Mouse (Mus musculus): Measurements from ENCODE around the gene Polr2j. TPM values are rescaled to one million over a fixed set of nuclear protein-coding genes. Genes with fewer than 3 reads are reported as not detected.
"Not testable (repeated sequence)": the region's sequence is repeated elsewhere in the genome, so short reads cannot be mapped to it uniquely, and the experiment has no call there.

Gene Polr2j
- polyA plus RNA-seq, 2 experiments: 101 to 160 TPM

DNA sequence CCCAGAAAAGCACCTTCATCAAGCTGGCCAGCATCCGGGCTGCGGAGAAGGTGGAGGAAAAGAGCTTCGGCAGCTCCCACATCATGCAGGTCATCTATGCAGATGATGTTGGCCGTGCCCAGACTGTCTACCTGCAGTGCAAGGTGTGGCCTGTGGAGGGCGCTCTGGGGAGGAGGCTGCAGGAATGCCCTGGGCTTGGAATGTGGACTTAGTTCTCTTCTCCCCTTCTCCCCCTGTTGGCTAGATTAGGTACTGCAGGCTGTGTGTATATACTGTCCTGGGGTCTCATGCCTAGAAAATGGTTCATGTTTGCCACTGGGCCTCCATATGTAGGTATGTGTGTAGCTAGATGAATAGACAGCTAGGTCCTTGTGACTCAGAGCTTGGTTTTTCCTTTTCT, 11.9 kb upstream of the Polr2j start:
- WGBS (ENCODE audit: insufficient replicate concordance): 78% methylated on average over 5 of the region's 5 CpGs
- DNase-seq (ENCODE audit: low read depth in 3 of 3, low spot score in 3 of 3): peak in 1 of 3 experiments; percentile 33
- no peak for TF ChIP-seq EP300 (IDR thresholded peaks at IDR 0.05; ENCODE audit: low read depth)
- TF ChIP-seq CTCF (IDR thresholded peaks at IDR 0.05; ENCODE audit: low read depth): peak; percentile 85

DNA sequence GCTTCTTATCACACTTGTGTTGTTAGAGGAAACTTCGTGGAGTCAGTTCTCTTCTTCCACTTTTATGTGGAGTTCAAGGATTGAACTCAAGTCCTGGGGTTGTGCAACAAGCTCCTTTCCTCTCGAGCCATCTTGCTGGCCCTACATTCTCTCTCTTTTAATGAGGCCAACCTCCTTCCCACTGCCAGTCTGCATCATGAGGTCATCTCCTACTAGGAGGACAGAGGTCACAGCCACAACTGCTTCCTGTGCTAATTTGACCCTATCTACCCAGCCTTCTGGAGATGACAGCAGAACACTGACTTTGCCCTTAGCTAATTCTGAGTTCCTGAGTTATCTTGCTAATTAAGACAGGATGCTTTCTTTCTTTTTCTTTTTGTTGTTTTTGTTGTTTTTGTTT, 7.9 kb upstream of the Polr2j start:
- H3K27ac ChIP-seq: no peak overlapping the region
- no peak overlapping the region for H3K4me2 ChIP-seq (ENCODE audit: low read depth)
- H3K36me3 ChIP-seq (replicated peaks; ENCODE audit: control insufficient read depth, insufficient read depth, low read depth): no peaks in the 10 kb centered on the region
- TF ChIP-seq CTCF (IDR thresholded peaks at IDR 0.05; ENCODE audit: low read depth): no peak
- TF ChIP-seq EP300 (IDR thresholded peaks at IDR 0.05; ENCODE audit: low read depth): no peak
- H3K27me3 ChIP-seq (ENCODE audit: control insufficient read depth, insufficient read depth, low read length): no peaks in the 10 kb centered on the region
- ATAC-seq (ENCODE audit: insufficient read depth) (no peak), DNase-seq (ENCODE audit: low read depth in 3 of 3, low spot score in 3 of 3) (no peak)
- 0 out of 4 replicates have a peak, but pooled peaks cover 0 to 3% of the 10 kb centered on the region in 2 experiments for H3K4me1 ChIP-seq (replicated peaks; ENCODE audit: control insufficient read depth in 2 of 2, insufficient read depth in 2 of 2, low read length in 1 of 2)
- no peak overlapping the region for H3K9ac ChIP-seq (replicated peaks)
- H3K9me3 ChIP-seq (ENCODE audit: control insufficient read depth, low read length): no peaks in the 10 kb centered on the region
- H3K4me3 ChIP-seq (ENCODE audit: insufficient read depth in 1 of 2, low read depth in 2 of 2, low read length in 2 of 2): no peak overlapping the region
- WGBS (ENCODE audit: insufficient replicate concordance): 34% methylated on average over 2 of the region's 2 CpGs

More for the DNA sequence above, 11.9 kb upstream of the Polr2j start:
- H3K9ac ChIP-seq (replicated peaks): no peak overlapping the region
- ATAC-seq (ENCODE audit: insufficient read depth): no peak
- H3K36me3 ChIP-seq (replicated peaks; ENCODE audit: control insufficient read depth, insufficient read depth, low read depth): no peaks in the 10 kb centered on the region
- H3K27ac ChIP-seq: no peak overlapping the region
- H3K27me3 ChIP-seq (ENCODE audit: control insufficient read depth, insufficient read depth, low read length): no peaks in the 10 kb centered on the region
- H3K4me3 ChIP-seq (ENCODE audit: insufficient read depth in 1 of 2, low read depth in 2 of 2, low read length in 2 of 2): no peak overlapping the region
- no peak overlapping the region for H3K4me2 ChIP-seq (ENCODE audit: low read depth)
- no peaks in the 10 kb centered on the region for H3K9me3 ChIP-seq (ENCODE audit: control insufficient read depth, low read length)
- H3K4me1 ChIP-seq (replicated peaks; ENCODE audit: control insufficient read depth in 2 of 2, insufficient read depth in 2 of 2, low read length in 1 of 2): peaks cover 3 to 7% of the 10 kb centered on the region in 2 experiments; a peak in 2 of 4 replicates

DNA sequence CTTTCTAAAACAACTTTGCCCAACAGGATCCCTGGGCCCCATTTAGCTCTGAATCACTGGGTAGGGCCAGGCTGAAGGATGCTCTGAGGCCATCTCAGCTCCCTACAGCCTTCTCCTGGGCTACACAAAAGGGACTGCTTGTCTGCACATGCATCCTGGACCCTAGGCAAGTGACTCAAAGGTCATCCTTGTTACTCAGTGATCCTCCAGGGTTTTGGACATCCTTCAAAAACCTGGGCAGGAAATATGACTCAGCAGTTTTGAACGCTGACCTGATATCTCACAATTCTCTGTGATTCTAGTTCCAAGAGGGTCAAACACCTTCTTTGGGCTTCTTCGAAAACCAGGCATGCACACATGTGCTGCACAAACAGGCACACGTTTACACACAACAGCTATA, 7.4 kb upstream of the Polr2j start:
- TF ChIP-seq CTCF (IDR thresholded peaks at IDR 0.05; ENCODE audit: low read depth) (no peak), EP300 (IDR thresholded peaks at IDR 0.05; ENCODE audit: low read depth) (no peak)
- 40% methylated on average over 3 of the region's 3 CpGs for WGBS (ENCODE audit: insufficient replicate concordance)
- Histone ChIP-seq H3K4me3 (ENCODE audit: insufficient read depth in 1 of 2, low read depth in 2 of 2, low read length in 2 of 2) (no peak overlapping the region), H3K9ac (replicated peaks) (no peak overlapping the region), H3K27me3 (ENCODE audit: control insufficient read depth, insufficient read depth, low read length) (no peaks in the 10 kb centered on the region), H3K4me1 (replicated peaks; ENCODE audit: control insufficient read depth in 2 of 2, insufficient read depth in 2 of 2, low read length in 1 of 2) (0 out of 4 replicates have a peak, but pooled peaks cover 0 to 3% of the 10 kb centered on the region in 2 experiments), H3K27ac (no peak overlapping the region), H3K36me3 (replicated peaks; ENCODE audit: control insufficient read depth, insufficient read depth, low read depth) (no peaks in the 10 kb centered on the region), H3K9me3 (ENCODE audit: control insufficient read depth, low read length) (no peaks in the 10 kb centered on the region), H3K4me2 (ENCODE audit: low read depth) (no peak overlapping the region)
- ATAC-seq (ENCODE audit: insufficient read depth) (no peak), DNase-seq (ENCODE audit: low read depth in 3 of 3, low spot score in 3 of 3) (no peak)

GRCm38 (mm10) chr5:136113546-136113945, 2.9 kb upstream of the Polr2j start:
- H3K4me2 ChIP-seq (ENCODE audit: low read depth); ATAC-seq (ENCODE audit: insufficient read depth); DNase-seq (ENCODE audit: low read depth in 3 of 3, low spot score in 3 of 3); H3K36me3 ChIP-seq (replicated peaks; ENCODE audit: control insufficient read depth, insufficient read depth, low read depth); H3K9ac ChIP-seq (replicated peaks); H3K27ac ChIP-seq; H3K4me3 ChIP-seq (ENCODE audit: insufficient read depth in 1 of 2, low read depth in 2 of 2, low read length in 2 of 2); H3K9me3 ChIP-seq (ENCODE audit: control insufficient read depth, low read length); H3K27me3 ChIP-seq (ENCODE audit: control insufficient read depth, insufficient read depth, low read length): not testable (repeated sequence)
- 35% methylated on average over 4 of the region's 4 CpGs for WGBS (ENCODE audit: insufficient replicate concordance)
- peaks cover 3 to 16% of the 10 kb centered on the region in 2 experiments; a peak in 3 of 4 replicates for H3K4me1 ChIP-seq (replicated peaks; ENCODE audit: control insufficient read depth in 2 of 2, insufficient read depth in 2 of 2, low read length in 1 of 2)

- Histone ChIP-seq H3K27ac (no peak overlapping the region), H3K4me1 (replicated peaks; ENCODE audit: control insufficient read depth in 2 of 2, insufficient read depth in 2 of 2, low read length in 1 of 2) (peaks cover 3 to 13% of the 10 kb centered on the region in 2 experiments; a peak in 3 of 4 replicates), H3K27me3 (ENCODE audit: control insufficient read depth, insufficient read depth, low read length) (no peaks in the 10 kb centered on the region), H3K4me3 (ENCODE audit: insufficient read depth in 1 of 2, low read depth in 2 of 2, low read length in 2 of 2) (peak overlapping the region; percentile 76 to 94), H3K9ac (replicated peaks) (peak overlapping the region; percentile 65), H3K9me3 (ENCODE audit: control insufficient read depth, low read length) (no peaks in the 10 kb centered on the region), H3K4me2 (ENCODE audit: low read depth) (peak overlapping the region; percentile 93), H3K36me3 (replicated peaks; ENCODE audit: control insufficient read depth, insufficient read depth, low read depth) (peaks cover 19% of the 10 kb centered on the region)
- 0% methylated on average over 22 of the region's 22 CpGs for WGBS (ENCODE audit: insufficient replicate concordance)
- ATAC-seq (ENCODE audit: insufficient read depth) (peak; percentile 78), DNase-seq (ENCODE audit: low read depth in 3 of 3, low spot score in 3 of 3) (no peak)
- TF ChIP-seq CTCF (IDR thresholded peaks at IDR 0.05; ENCODE audit: low read depth): no peak
- no peak for TF ChIP-seq EP300 (IDR thresholded peaks at IDR 0.05; ENCODE audit: low read depth)
Measured at GRCm38 (mm10) chr5:136116784-136117112, 317 bp downstream of the Polr2j start.

All from liver, embryonic 14.5 days (tissue).